Mouse (Mus musculus): ENCODE measurements around the gene Col1a1. TPM values are rescaled to one million over a fixed set of nuclear protein-coding genes. Genes with fewer than 3 reads are reported as not detected.

Col1a1 gene
- polyA plus RNA-seq, 1 experiment, result 30.0 TPM

DNA sequence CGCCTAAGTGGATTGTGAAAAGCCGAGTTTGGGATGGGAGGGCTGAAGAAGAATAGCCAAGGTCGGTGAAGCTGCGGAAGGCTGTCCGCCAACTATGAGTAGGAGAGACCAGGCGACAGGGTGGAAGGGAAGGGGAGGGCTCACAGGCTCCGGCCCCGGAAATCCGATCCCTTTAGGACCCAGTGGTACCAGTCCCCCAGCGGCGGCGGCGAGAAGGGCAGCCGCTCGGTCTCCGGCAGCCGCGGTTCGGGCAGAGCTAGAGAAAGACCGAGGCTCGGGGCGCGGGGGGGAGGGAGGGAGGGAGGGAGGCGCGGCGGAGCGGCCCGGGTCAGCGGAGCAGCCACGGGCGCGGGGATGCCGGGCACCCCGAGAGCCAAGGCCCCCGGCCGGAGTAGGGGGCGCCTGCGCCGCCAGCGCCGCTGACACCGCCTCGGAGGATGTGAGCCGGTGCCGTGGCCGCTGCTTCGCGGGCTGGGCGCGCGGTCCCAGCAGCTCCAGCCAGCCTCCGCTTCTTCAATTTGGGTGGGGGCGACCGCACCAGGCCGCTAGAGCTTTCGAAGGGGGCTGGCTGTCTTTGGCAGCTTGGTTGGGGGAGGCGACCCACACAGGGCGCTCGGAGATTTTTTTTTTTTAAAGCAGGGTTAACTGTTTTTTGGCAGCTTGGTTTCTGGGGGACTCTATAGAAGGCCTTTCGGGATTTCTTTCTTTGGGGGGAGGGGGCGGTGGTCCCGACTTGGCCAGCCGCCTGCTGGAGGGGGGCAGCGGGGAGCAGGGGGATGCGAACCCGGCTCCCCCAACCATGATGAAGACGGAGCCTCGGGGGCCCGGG is 54.9 kb downstream of the Col1a1 start, which contains the start of gene Ppp1r9b:
Ppp1r9b (plus strand) TSS at position 287 of the 829 bp plus-strand sequence.
- H3K4me1 ChIP-seq (ENCODE audit: control insufficient read depth, insufficient read depth, low read length), result peaks cover 11% of the 10 kb centered on the region
- WGBS, result under 1% methylated on average over 67 of the region's 69 CpGs
- peak; percentile 75 for TF ChIP-seq POLR2A (IDR thresholded peaks at IDR 0.05; ENCODE audit: borderline replicate concordance, control insufficient read depth, low read depth, low read length)
- TF ChIP-seq CTCF (IDR thresholded peaks at IDR 0.05; ENCODE audit: control insufficient read depth, insufficient read depth, low read length), result peak; percentile 67
- peak within 1 kb of the TSS; percentile 91 for H3K27ac ChIP-seq (ENCODE audit: control insufficient read depth, insufficient read depth, low read depth, low read length, poor library complexity)
- H3K4me3 ChIP-seq (replicated peaks; ENCODE audit: control insufficient read depth, low read depth, low read length), result peak within 1 kb of the TSS; percentile 94

GRCm38 (mm10) chr11:94991641-94992479 is 55.8 kb downstream of the Col1a1 start:
- Histone ChIP-seq H3K27ac (ENCODE audit: control insufficient read depth, insufficient read depth, low read depth, low read length, poor library complexity) (peak overlapping the region; percentile 91), H3K4me1 (ENCODE audit: control insufficient read depth, insufficient read depth, low read length) (peaks cover 13% of the 10 kb centered on the region), H3K4me3 (replicated peaks; ENCODE audit: control insufficient read depth, low read depth, low read length) (peak overlapping the region; percentile 94)
- WGBS, result under 1% methylated on average over 99 of the region's 99 CpGs
- TF ChIP-seq POLR2A (IDR thresholded peaks at IDR 0.05; ENCODE audit: borderline replicate concordance, control insufficient read depth, low read depth, low read length) (0 out of 2 replicates have a peak, but pooled peaks have one; percentile 31), CTCF (IDR thresholded peaks at IDR 0.05; ENCODE audit: control insufficient read depth, insufficient read depth, low read length) (peak; percentile 7; the same call in 1 of the 2 replicates)

DNA sequence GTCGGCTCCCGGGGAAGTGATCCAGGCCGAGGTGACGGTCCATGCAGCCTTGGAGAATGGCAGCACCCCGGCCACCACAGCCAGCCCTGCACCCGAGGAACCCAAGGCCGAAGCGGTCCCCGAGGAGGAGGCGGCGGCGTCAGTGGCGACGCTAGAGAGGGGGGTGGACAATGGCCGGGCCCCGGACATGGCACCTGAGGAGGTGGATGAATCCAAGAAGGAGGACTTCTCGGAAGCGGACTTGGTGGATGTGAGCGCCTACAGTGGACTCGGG is 56.4 kb downstream of the Col1a1 start:
- Histone ChIP-seq H3K4me3 (replicated peaks; ENCODE audit: control insufficient read depth, low read depth, low read length) (peak overlapping the region; percentile 94), H3K27ac (ENCODE audit: control insufficient read depth, insufficient read depth, low read depth, low read length, poor library complexity) (peak overlapping the region; percentile 91), H3K4me1 (ENCODE audit: control insufficient read depth, insufficient read depth, low read length) (peaks cover 14% of the 10 kb centered on the region)
- WGBS, result 1% methylated on average over 20 of the region's 20 CpGs
- no peak for TF ChIP-seq CTCF (IDR thresholded peaks at IDR 0.05; ENCODE audit: control insufficient read depth, insufficient read depth, low read length)
- no peak for TF ChIP-seq POLR2A (IDR thresholded peaks at IDR 0.05; ENCODE audit: borderline replicate concordance, control insufficient read depth, low read depth, low read length)

GRCm38 (mm10) chr11:94992754-94993606 is 57.0 kb downstream of the Col1a1 start:
- peak overlapping the region; percentile 91 for H3K27ac ChIP-seq (ENCODE audit: control insufficient read depth, insufficient read depth, low read depth, low read length, poor library complexity)
- TF ChIP-seq CTCF (IDR thresholded peaks at IDR 0.05; ENCODE audit: control insufficient read depth, insufficient read depth, low read length), result no peak
- peak; percentile 14; the same call in 1 of the 2 replicates for TF ChIP-seq POLR2A (IDR thresholded peaks at IDR 0.05; ENCODE audit: borderline replicate concordance, control insufficient read depth, low read depth, low read length)
- peaks cover 15% of the 10 kb centered on the region for H3K4me1 ChIP-seq (ENCODE audit: control insufficient read depth, insufficient read depth, low read length)
- WGBS, result under 1% methylated on average over 22 of the region's 22 CpGs
- peak overlapping the region; percentile 94 for H3K4me3 ChIP-seq (replicated peaks; ENCODE audit: control insufficient read depth, low read depth, low read length)

GRCm38 (mm10) chr11:94994208-94994814 is 58.3 kb downstream of the Col1a1 start:
- peak overlapping the region; percentile 12 for H3K27ac ChIP-seq (ENCODE audit: control insufficient read depth, insufficient read depth, low read depth, low read length, poor library complexity)
- TF ChIP-seq POLR2A (IDR thresholded peaks at IDR 0.05; ENCODE audit: borderline replicate concordance, control insufficient read depth, low read depth, low read length), result no peak
- no peak for TF ChIP-seq CTCF (IDR thresholded peaks at IDR 0.05; ENCODE audit: control insufficient read depth, insufficient read depth, low read length)
- H3K4me1 ChIP-seq (ENCODE audit: control insufficient read depth, insufficient read depth, low read length), result peaks cover 12% of the 10 kb centered on the region; the same call in 1 of the 2 replicates
- 18% methylated on average over 10 of the region's 10 CpGs for WGBS
- H3K4me3 ChIP-seq (replicated peaks; ENCODE audit: control insufficient read depth, low read depth, low read length), result peak overlapping the region; percentile 94

GRCm38 (mm10) chr11:94994947-94995772 is 59.1 kb downstream of the Col1a1 start:
- Histone ChIP-seq H3K4me1 (ENCODE audit: control insufficient read depth, insufficient read depth, low read length) (peaks cover 12% of the 10 kb centered on the region; the same call in 1 of the 2 replicates), H3K4me3 (replicated peaks; ENCODE audit: control insufficient read depth, low read depth, low read length) (peak overlapping the region; percentile 94), H3K27ac (ENCODE audit: control insufficient read depth, insufficient read depth, low read depth, low read length, poor library complexity) (peak overlapping the region; percentile 21)
- 40% methylated on average over 11 of the region's 11 CpGs for WGBS
- TF ChIP-seq CTCF (IDR thresholded peaks at IDR 0.05; ENCODE audit: control insufficient read depth, insufficient read depth, low read length) (no peak), POLR2A (IDR thresholded peaks at IDR 0.05; ENCODE audit: borderline replicate concordance, control insufficient read depth, low read depth, low read length) (no peak)

Measured in bone marrow, adult 2 months (tissue).